Mouse (Mus musculus) liver, adult (tissue): ENCODE data around the gene Tgtp2.
"Not testable (repeated sequence)": the region's sequence is repeated elsewhere in the genome, so short reads cannot be mapped to it uniquely, and the experiment has no call there.

Source experiments
- GATA4 ChIP-seq: IDR thresholded peaks from 2 replicates; pipeline ENCODE4 v1.6.1; 2014; ENCODE audit warnings: mild to moderate bottlenecking, low read length; ENCODE audit not compliant: insufficient replicate concordance

The Tgtp2 gene

GRCm38 (mm10) chr11:49063713-49064469 lies at the start of gene Tgtp2:
Tgtp2 (minus strand) TSS chr11:49064206.
- TF ChIP-seq GATA4: not testable (repeated sequence)

GRCm38 (mm10) chr11:49112624-49113219 lies 48.7 kb upstream of the Tgtp2 start:
- no peak for TF ChIP-seq GATA4

GRCm38 (mm10) chr11:49111000-49111399 lies 47.0 kb upstream of the Tgtp2 start:
- TF ChIP-seq GATA4: no peak

DNA sequence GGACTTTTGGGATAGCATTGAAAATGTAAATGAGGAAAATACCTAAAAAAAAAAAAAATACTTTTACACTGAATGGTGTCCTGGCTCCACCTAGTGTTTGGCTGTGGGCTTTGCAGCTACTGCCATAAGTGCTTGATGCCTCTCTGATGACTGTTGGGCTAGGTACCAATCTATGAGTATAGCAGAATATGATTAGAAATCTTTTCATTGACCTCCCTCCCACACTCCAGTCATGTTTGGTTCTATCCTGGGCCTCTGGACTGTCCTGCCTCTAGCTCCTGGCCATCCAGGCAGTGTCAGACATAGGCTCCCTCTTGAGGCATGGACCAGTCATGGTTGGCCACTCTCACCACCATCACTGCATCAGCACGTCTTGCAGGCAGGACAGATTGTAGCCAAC lies 44.8 kb upstream of the Tgtp2 start:
- no peak for TF ChIP-seq GATA4

DNA sequence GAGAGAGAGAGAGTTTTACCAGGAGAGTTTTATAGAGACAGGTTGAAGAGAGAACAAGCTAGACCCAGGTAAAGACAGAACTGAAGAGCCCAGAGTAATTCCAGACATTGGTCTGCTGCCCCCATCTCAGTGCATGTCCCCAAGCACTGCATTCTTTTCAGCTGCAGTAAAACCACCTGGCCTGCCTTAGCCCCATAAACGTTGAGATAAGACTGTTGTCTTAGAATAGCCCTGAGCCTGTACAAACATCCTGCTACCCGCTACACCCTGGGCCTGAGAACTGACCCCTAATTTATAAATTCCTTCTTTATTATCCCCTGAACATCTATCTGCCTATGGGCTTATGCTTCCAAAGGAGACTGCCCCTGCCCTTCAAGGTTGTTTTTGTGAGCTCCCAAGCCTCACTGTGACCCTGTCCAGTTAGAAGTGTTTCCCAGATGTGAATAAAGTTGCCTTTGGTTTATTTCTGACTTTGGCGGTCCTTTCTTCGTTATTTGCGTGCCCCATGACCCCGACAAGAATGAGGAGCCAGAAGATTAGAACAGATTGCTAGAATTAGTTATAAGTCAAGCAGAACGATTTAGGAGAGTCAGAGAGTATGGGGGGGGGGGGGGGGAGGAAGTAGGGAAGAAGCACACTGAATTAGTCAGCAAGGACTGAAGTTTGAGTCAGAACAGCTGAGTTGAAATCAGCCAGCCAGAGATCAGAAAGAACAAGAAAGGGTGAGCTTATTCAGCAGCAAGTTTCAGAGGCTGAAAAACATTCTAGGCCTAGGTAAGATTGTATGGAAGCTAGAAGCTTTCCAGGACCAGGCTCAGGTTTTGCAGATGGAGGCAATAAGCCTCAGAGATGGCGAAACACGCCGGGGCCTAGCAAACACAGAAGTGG lies 43.9 kb upstream of the Tgtp2 start:
- no peak for TF ChIP-seq GATA4

DNA sequence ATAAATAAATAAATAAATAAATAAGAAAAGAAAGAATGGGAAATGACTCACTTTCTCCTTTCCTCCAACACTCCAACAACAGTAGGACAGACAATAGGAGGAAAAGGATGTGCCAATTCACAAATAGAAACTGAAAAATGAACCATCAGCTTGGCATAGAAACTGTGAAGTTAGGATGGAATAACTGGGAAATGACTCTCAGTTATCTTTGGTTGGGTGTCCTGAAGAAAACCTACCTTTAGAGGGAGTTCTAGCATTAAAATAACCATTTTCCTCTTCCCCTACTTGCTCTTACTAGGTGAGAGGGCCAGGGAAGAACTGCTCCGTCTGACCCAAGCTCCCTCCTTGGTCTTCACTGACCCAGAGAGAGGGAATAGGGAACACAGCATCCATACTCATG lies 41.7 kb upstream of the Tgtp2 start:
- TF ChIP-seq GATA4: peak; percentile 38; the same call in 1 of the 2 replicates

- TF ChIP-seq GATA4: no peak
Observed at GRCm38 (mm10) chr11:49103047-49103693, 39.2 kb upstream of the Tgtp2 start.

GRCm38 (mm10) chr11:49101500-49101899 lies 37.5 kb upstream of the Tgtp2 start:
- TF ChIP-seq GATA4: no peak

DNA sequence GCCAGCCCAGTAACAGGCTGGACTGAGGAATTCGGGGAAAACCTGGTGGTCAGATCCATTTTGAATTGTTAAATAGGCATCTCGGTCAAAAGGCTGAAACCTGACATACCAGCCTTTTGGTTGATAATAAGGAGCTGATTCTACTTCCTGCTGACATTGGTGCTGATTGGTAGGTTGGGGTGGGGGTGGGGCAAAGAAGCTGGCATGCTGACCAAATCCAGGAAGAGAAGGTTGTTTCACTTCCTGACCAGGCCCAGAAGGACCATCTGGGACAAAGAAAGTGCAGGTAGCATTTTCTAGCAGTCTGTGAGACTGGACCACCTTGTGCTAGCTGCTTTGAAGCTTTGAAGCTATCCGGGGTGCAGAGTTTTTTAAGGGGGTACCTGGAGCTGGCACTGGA lies 36.4 kb upstream of the Tgtp2 start:
- no peak for TF ChIP-seq GATA4

- TF ChIP-seq GATA4: no peak
Observed at GRCm38 (mm10) chr11:49095367-49095766, 31.4 kb upstream of the Tgtp2 start.

DNA sequence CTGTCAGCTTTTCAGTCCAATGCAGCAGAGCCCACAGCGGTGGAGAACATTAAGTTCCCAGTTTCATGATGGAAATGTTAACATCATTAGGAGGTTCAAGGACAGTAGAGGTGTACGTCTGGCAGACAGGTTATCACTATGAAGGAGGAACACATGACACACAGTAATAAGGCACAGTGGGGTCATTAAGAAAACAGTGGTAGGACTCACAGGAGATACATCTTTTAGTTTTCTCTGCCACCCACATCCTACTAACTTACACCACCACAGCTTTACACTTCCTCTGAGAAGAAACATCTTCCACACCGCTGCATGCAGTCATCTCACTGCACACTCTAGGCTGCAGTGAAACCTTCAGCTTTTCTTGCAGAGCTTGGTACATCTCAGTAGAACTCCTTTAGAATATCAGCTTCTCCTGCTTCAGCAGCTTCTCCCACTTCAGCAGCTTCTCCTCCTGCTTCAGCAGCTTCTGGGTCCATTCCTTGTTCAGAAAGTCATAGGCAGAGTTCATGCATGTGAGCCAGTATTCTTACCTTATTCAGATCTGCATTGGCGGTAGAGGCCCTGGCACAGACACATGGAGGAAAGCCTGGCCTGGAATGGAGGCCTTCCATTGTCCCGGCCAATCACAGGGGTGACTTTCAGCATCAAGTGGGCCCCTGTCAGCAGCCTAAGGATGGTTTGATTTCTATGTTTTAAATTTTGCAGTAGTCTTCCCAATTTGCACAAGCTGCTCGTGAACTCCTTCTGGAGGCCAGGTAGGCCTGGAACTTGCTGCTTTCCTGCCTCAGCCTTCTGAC lies 30.1 kb upstream of the Tgtp2 start:
- TF ChIP-seq GATA4: no peak

DNA sequence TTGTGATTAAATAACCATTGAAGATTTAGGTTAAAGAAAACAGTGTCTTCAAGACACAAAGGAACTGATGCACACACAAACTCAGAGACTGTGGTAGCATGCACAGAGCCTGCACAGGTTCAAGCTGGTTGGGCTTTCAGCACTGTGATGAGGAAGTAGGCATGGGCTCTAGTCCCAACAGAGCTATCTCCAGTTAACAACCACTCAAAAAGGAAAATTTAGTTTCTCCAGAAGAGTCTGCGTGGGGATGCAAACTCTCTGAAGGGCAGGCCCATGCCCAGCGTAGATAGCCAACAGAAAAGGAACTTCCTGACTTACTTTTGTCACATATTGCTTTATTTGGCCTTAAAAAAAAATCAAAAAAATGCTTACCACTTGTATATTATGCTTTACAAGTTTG lies 28.8 kb upstream of the Tgtp2 start:
- no peak for TF ChIP-seq GATA4

- no peak for TF ChIP-seq GATA4
Observed at GRCm38 (mm10) chr11:49092053-49092586, 28.1 kb upstream of the Tgtp2 start.

DNA sequence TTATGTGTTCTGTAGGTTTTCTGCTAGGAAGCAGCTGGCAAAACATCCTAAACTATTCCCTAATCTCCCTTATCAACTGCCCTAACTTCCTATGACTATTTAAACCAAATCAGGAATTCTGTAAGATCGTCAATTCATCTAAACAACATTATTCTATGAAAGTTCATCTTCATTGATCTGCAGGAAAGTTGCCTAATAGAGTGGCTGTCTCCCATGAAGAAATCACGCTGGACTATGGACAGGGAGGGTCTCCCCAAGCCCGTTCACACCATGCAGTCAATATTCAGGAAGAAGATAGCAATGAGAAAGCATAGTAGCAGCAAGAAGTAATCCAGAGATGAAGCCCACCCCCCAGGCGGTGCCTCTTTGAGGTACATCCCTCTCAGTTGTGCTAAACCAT lies 27.2 kb upstream of the Tgtp2 start:
- TF ChIP-seq GATA4: 0 out of 2 replicates have a peak, but pooled peaks have one; percentile 15
